Mouse (Mus musculus): ENCODE results near the gene Faim. TPM values are rescaled to one million over a fixed set of nuclear protein-coding genes. Genes with fewer than 3 reads are reported as not detected.

Gene Faim
- polyA plus RNA-seq, 1 experiment from 2014 or later: 26.6 TPM

DNA sequence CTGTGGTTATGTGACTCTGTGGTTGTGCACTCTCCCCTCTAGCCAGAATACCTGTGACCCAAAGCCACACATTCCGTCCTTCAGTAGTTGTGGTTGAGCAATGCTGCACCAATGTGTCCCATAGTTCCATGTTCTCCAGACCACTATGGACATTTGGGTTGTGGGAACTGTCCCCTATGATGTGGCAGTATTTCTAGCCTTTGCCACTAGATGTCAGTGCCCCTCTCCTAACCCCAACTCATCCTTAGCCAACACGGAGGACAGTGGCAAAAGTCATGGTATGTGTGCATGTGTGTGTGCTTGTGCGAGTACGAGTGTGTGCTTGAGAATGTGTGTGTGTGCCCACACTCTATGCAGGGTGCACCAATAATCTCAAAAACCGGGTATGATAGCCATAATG lies 9.7 kb upstream of the Faim start:
- H3K4me1 ChIP-seq: peaks cover 11% of the 10 kb centered on the region
- no peak overlapping the region for H3K27ac ChIP-seq (replicated peaks)
- no peak overlapping the region for H3K4me2 ChIP-seq
- no peaks in the 10 kb centered on the region for H3K36me3 ChIP-seq
- peaks cover 88% of the 10 kb centered on the region for H3K27me3 ChIP-seq (replicated peaks)
- no peak overlapping the region for H3K9ac ChIP-seq
- no peaks in the 10 kb centered on the region for H3K9me3 ChIP-seq
- H3K4me3 ChIP-seq: no peak overlapping the region
- no peak for ATAC-seq (ENCODE audit: extremely low read depth, insufficient number of reproducible peaks, low FRiP score, low TSS enrichment)
- 37% methylated on average over 5 of the region's 5 CpGs for WGBS

DNA sequence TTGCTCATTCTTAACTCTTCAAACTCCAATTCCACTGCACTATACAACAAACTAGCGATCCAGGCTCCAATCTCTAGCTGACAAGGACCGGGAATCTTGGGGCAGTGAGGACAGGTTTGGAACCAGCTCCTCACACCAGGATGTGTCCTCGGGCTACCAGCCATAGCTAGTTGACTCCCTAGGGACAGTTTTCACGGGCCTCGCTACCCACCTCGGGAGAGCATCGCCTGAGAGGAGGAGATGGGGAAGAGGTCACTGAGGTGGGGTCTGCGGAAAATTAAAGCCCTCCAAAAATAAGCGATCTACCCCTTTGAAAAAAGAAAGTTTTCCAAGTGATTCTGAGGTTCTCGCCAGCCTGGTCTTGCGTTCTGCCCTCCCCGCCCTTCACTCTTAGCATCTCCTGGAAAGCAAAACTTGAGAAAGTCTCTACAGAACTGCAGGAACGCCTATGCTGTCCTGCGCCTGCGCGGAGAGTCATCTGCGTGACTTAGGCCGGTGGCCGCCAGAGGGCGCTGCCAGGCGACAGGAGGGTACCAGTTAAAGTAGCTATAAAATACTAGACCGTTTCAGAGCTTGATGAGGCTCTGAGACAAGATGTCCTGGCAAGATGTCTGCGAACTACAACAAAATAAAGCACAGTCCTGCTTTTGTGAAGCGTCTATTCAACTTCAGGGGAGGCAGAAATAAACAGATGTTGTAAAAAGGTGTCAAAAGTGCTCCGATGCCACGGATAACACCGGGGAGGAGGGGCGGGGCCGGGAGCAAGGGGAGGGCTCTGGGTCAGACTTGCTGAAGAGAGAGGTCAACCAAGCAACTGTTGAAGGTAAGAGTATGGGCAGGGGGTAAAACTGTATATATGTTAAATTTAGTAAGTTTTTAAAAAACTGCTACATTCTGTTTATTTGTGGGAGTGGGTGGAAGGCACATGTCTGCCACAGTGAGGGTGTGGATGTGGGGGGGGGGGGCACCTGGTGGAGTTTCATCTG lies 6.4 kb upstream of the Faim start:
- H3K4me2 ChIP-seq: peak overlapping the region; percentile 66
- peak overlapping the region; percentile 55; the same call in 1 of the 2 replicates for H3K9ac ChIP-seq
- H3K9me3 ChIP-seq: no peaks in the 10 kb centered on the region
- no peaks in the 10 kb centered on the region for H3K36me3 ChIP-seq
- WGBS: 5% methylated on average over 29 of the region's 29 CpGs
- H3K4me3 ChIP-seq: peak overlapping the region; percentile 43
- H3K4me1 ChIP-seq: peaks cover 5% of the 10 kb centered on the region
- peaks cover 84% of the 10 kb centered on the region for H3K27me3 ChIP-seq (replicated peaks)
- ATAC-seq (ENCODE audit: extremely low read depth, insufficient number of reproducible peaks, low FRiP score, low TSS enrichment): peak; percentile 37; the same call in 1 of the 2 replicates
- H3K27ac ChIP-seq (replicated peaks): no peak overlapping the region

DNA sequence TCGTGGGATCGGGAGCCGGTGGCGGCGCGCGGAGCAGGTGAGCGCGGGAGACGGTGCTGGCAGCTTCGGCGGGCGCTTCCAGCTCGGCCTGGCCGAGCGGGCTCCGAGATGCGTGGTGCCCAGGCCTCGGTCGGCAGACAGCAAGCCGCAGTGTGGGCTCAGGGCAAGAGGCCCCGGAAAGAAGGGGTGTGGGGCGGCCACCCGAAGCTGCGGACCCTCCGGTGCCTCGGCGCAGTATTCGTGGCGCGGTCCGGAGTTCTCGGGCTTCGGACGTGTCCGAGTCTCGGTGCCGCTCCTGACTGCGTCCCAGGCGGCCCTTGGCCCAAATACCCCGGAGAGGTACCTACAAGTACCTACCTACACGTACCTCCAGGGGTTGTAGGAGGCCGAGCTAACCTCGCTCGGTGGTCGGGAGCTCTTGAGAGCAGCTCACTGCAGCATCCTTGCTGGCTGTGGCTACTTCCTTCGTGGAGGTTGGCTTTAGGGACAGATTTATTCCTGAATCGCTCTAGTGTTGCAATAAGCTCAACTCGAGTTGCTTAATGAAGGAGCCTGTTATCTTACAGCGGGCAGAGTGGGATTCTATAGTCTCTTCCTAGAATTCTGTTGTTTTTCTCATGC lies 413 bp downstream of the Faim start:
- peaks cover 27% of the 10 kb centered on the region for H3K27me3 ChIP-seq (replicated peaks)
- WGBS: under 1% methylated on average over 50 of the region's 50 CpGs
- peak overlapping the region; percentile 76 for H3K4me3 ChIP-seq
- H3K36me3 ChIP-seq: no peaks in the 10 kb centered on the region
- peak overlapping the region; percentile 82 for H3K4me2 ChIP-seq
- peak; percentile 33; the same call in 1 of the 2 replicates for ATAC-seq (ENCODE audit: extremely low read depth, insufficient number of reproducible peaks, low FRiP score, low TSS enrichment)
- H3K9me3 ChIP-seq: no peaks in the 10 kb centered on the region
- H3K27ac ChIP-seq (replicated peaks): no peak overlapping the region
- H3K9ac ChIP-seq: peak overlapping the region; percentile 85
- peaks cover 12% of the 10 kb centered on the region for H3K4me1 ChIP-seq

DNA sequence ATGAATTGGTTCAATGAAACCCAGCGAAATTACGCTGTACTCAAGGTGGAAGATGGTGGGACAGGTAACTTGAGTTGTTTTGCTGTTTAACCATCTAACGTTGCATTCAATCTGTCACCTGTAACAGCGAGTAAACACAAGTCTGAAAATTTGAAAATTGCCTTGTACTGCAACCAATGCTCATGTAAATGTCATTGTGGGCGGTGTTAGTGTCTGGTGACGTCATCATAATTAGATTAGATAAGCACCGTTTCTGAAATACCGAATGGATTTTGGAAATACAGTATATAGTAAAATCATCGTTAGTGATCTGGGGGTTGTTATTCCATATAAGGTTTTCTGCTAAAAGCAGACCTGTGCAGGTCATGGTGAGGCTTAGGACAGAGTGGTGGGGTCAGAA lies 958 bp downstream of the Faim start:
- Histone ChIP-seq H3K4me3 (peak overlapping the region; percentile 76), H3K9me3 (no peaks in the 10 kb centered on the region), H3K4me2 (peak overlapping the region; percentile 82), H3K9ac (peak overlapping the region; percentile 85), H3K27ac (replicated peaks) (no peak overlapping the region), H3K4me1 (peaks cover 12% of the 10 kb centered on the region), H3K27me3 (replicated peaks) (peaks cover 23% of the 10 kb centered on the region), H3K36me3 (no peaks in the 10 kb centered on the region)
- 40% methylated on average over 9 of the region's 9 CpGs for WGBS
- no peak for ATAC-seq (ENCODE audit: extremely low read depth, insufficient number of reproducible peaks, low FRiP score, low TSS enrichment)

DNA sequence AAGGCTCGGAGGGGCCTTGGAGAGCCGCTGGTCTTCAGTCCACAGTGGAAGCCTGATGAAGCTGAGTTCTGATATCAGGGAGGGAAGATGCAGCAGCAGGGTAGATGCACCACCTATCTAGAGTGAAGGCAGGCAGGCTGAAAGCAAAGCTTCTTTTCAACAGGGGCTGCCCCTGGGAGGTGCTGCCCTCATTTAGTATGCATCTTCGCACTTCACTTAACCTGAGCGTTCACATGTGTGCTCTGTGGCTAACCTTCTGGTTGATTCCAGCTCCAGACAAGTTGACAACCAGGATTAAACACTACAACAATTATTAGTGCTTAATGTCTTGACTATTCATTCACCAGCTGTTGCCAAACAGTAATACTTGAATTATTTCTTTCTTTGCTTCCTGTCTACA lies 7.9 kb downstream of the Faim start:
- Histone ChIP-seq H3K4me2 (no peak overlapping the region), H3K27ac (replicated peaks) (no peak overlapping the region), H3K4me3 (no peak overlapping the region), H3K27me3 (replicated peaks) (no peaks in the 10 kb centered on the region), H3K9me3 (no peaks in the 10 kb centered on the region), H3K4me1 (no peaks in the 10 kb centered on the region), H3K36me3 (peaks cover 37% of the 10 kb centered on the region), H3K9ac (no peak overlapping the region)
- 88% methylated on average over 4 of the region's 4 CpGs for WGBS
- no peak for ATAC-seq (ENCODE audit: extremely low read depth, insufficient number of reproducible peaks, low FRiP score, low TSS enrichment)

DNA sequence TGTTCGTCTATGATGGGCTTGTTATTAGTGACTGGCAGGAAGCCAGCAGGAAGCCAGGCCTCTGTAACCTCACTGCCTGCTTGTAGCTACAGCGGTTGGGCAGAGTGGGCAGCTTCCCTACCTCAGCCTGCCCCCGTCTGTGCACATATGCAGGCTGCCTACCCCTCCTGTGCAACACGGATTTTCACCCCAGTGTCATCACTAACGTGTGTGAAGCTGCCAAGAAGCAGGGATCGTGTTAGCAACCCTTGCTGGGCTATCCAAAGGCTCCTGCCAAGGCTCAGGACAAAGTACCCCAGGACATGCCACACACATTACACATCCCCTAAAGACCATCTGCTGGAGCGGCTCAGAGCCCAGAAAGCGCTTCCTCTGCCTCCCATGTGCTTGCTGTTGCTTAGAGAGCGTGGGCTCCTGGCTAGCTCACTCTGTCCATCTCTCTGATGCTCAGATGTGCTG lies 13.7 kb downstream of the Faim start:
- H3K27me3 ChIP-seq (replicated peaks): no peaks in the 10 kb centered on the region
- ATAC-seq (ENCODE audit: extremely low read depth, insufficient number of reproducible peaks, low FRiP score, low TSS enrichment): no peak
- H3K4me1 ChIP-seq: peaks cover 4% of the 10 kb centered on the region; the same call in 1 of the 2 replicates
- H3K36me3 ChIP-seq: peaks cover 56% of the 10 kb centered on the region
- H3K4me3 ChIP-seq: no peak overlapping the region
- H3K9me3 ChIP-seq: 0 out of 2 replicates have a peak, but pooled peaks cover under 1% of the 10 kb centered on the region
- no peak overlapping the region for H3K4me2 ChIP-seq
- H3K9ac ChIP-seq: no peak overlapping the region
- WGBS: 62% methylated on average over 9 of the region's 9 CpGs
- no peak overlapping the region for H3K27ac ChIP-seq (replicated peaks)

DNA sequence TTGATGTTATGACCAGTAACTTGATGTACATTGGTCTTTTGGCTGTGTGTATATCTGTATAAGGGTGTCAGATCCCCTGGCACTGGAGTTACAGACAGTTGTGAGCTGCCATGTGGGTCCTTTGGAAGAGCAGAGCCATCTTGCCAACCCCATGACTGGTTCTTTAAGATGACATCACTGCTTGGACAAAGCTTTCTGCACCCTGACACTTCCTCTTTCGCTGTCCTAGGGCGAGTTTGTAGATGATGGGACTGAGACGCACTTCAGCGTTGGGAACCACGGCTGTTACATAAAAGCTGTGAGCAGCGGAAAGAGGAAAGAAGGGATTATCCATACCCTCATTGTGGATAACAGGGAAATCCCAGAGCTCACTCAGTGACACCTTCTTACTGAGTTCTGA lies 15.2 kb downstream of the Faim start:
- ATAC-seq (ENCODE audit: extremely low read depth, insufficient number of reproducible peaks, low FRiP score, low TSS enrichment): no peak
- no peak overlapping the region for H3K9ac ChIP-seq
- 90% methylated on average over 6 of the region's 6 CpGs for WGBS
- no peak overlapping the region for H3K27ac ChIP-seq (replicated peaks)
- peaks cover 54% of the 10 kb centered on the region for H3K36me3 ChIP-seq
- 0 out of 2 replicates have a peak, but pooled peaks cover 3% of the 10 kb centered on the region for H3K9me3 ChIP-seq
- H3K4me1 ChIP-seq: peaks cover 4% of the 10 kb centered on the region; the same call in 1 of the 2 replicates
- no peak overlapping the region for H3K4me2 ChIP-seq
- no peak overlapping the region for H3K4me3 ChIP-seq
- H3K27me3 ChIP-seq (replicated peaks): no peaks in the 10 kb centered on the region

DNA sequence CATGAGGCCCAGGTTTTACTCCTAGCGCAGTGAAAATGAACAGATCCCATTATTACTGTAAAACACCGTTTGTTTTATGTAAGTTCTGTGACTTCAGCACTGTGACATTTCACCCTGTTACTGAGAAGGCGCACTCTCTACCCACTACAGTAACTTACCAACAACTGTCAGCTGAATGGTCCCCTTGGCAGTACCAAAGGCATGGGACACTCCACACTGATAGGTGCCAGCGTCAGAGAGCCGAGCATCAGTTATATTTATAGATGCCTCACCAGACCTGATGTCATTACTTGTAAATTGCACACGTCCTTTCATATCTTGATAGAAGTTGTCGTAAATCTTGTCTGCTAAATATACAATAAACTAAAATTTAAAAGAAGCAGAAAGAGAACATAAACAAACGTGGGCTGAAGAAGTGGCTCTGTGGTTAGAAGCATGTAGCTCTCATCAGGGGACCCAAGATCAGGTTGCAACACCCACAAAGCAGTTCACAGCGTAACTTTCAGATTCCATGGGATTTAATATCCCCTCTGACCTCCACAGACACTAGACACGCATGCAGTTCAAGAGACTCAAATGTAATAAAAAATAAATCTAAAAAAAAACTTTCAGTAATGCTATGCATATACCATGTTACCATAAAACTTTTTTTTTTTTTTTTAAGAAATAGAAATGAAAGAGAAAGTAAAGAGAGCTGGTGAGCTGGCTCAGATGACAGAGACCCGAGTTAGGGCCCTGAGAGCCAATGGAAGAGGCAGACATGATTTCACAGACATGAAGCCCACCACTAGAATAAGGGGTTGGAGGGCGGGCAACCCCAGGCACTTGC lies 23.1 kb downstream of the Faim start:
- no peak overlapping the region for H3K27ac ChIP-seq (replicated peaks)
- H3K9me3 ChIP-seq: 0 out of 2 replicates have a peak, but pooled peaks cover 3% of the 10 kb centered on the region
- no peaks in the 10 kb centered on the region for H3K27me3 ChIP-seq (replicated peaks)
- no peak for ATAC-seq (ENCODE audit: extremely low read depth, insufficient number of reproducible peaks, low FRiP score, low TSS enrichment)
- peaks cover 10% of the 10 kb centered on the region for H3K36me3 ChIP-seq
- peaks cover 7% of the 10 kb centered on the region; the same call in 1 of the 2 replicates for H3K4me1 ChIP-seq
- H3K9ac ChIP-seq: no peak overlapping the region
- no peak overlapping the region for H3K4me3 ChIP-seq
- H3K4me2 ChIP-seq: no peak overlapping the region
- WGBS: 73% methylated on average over 12 of the region's 12 CpGs

DNA sequence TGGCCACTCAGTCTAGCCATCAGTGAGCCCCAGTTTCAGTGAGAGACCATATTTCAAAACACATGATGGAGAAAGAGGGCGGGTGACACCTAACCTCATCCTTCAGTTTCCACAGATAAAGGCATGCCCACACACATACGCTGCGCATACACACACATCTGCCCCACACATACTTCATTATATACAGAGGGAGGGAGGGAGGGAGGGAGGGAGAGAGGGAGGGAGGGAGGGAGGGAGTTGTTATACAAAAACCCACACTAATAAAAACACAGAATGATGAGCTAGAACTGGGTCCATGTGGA lies 23.7 kb downstream of the Faim start:
- H3K4me3 ChIP-seq: no peak overlapping the region
- H3K27me3 ChIP-seq (replicated peaks): no peaks in the 10 kb centered on the region
- 83% methylated on average over 3 of the region's 3 CpGs for WGBS
- H3K27ac ChIP-seq (replicated peaks): no peak overlapping the region
- H3K4me1 ChIP-seq: peaks cover 7% of the 10 kb centered on the region; the same call in 1 of the 2 replicates
- 0 out of 2 replicates have a peak, but pooled peaks cover 3% of the 10 kb centered on the region for H3K9me3 ChIP-seq
- ATAC-seq (ENCODE audit: extremely low read depth, insufficient number of reproducible peaks, low FRiP score, low TSS enrichment): no peak
- peaks cover 10% of the 10 kb centered on the region for H3K36me3 ChIP-seq
- H3K9ac ChIP-seq: no peak overlapping the region
- H3K4me2 ChIP-seq: no peak overlapping the region

DNA sequence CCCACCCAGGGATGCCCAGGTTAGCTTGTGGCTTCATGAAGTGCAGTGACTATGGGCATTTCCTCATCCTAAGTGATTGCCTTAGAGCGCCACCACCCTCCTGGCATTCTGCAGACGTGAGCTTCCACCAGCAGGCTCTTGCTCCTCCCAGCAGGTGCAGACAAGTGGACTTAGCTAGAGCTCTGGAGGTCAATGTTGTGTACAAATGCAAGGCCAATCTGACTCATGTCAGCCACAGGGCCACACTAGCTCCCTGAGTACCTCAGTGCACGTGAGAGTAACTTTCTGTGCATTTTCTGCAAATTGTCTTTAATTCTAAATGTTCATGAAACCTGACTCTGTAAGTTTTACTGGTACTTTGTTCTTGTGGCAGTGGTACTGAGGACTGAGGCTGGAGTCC lies 30.1 kb downstream of the Faim start:
- no peaks in the 10 kb centered on the region for H3K36me3 ChIP-seq
- ATAC-seq (ENCODE audit: extremely low read depth, insufficient number of reproducible peaks, low FRiP score, low TSS enrichment): no peak
- 57% methylated on average over 3 of the region's 3 CpGs for WGBS
- H3K4me1 ChIP-seq: no peaks in the 10 kb centered on the region
- no peaks in the 10 kb centered on the region for H3K27me3 ChIP-seq (replicated peaks)
- H3K9me3 ChIP-seq: no peaks in the 10 kb centered on the region
- no peak overlapping the region for H3K4me2 ChIP-seq
- H3K4me3 ChIP-seq: no peak overlapping the region
- no peak overlapping the region for H3K9ac ChIP-seq
- H3K27ac ChIP-seq (replicated peaks): no peak overlapping the region

DNA sequence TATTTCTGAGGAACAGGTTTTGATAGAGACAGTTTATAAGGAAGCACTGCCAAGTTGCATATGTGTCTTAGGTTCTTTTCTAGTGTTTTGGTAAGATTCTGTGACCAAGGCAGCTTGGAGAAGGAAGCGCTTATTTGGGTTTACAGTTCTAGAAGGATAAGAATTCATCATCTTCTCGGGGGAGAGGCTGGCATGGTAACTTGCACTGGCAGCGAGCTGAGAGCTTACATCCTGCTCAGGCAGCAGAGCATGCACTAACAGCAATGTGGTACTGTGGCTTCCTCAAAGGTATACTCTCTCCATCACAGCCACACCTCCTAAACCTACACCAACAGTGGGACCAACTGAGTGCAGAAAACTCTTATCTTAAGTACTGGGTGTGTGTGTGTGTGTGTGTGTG lies 30.6 kb downstream of the Faim start:
- WGBS: 66% methylated on average over 3 of the region's 3 CpGs
- Histone ChIP-seq H3K4me1 (no peaks in the 10 kb centered on the region), H3K27ac (replicated peaks) (no peak overlapping the region), H3K4me3 (no peak overlapping the region), H3K4me2 (no peak overlapping the region), H3K9me3 (no peaks in the 10 kb centered on the region), H3K27me3 (replicated peaks) (no peaks in the 10 kb centered on the region), H3K9ac (no peak overlapping the region), H3K36me3 (no peaks in the 10 kb centered on the region)
- no peak for ATAC-seq (ENCODE audit: extremely low read depth, insufficient number of reproducible peaks, low FRiP score, low TSS enrichment)

All from heart, embryonic 13.5 days (tissue).